In genomic region chr15:97868985-97869384, GRCm38 (mm10) we compare ENCODE assay signal across 31 mouse cellular contexts. TPM values are rescaled to one million over a fixed set of nuclear protein-coding genes. Genes with fewer than 3 reads are reported as not detected.
DNase-seq lines count a peak whose midpoint lies in the region; ATAC-seq and TF ChIP-seq lines count a peak whose summit lies in the region.
"Had no signal": no experiment of that assay in that cellular context is flagged by ENCODE, and none has a peak within 500 bp of the region (broad histone marks: within the 10 kb centered on the region; RNA-seq: fewer than 3 reads in every experiment).

No protein-coding gene starts in this region.

- peaks cover 8% of the 10 kb centered on the region; the same call in 1 of the 2 replicates for H3K9me3 ChIP-seq in intestine, postnatal 0 days (ENCODE audit: control insufficient read depth)
- peaks cover 3% of the 10 kb centered on the region; the same call in 1 of the 2 replicates for H3K9me3 ChIP-seq in intestine, embryonic 15.5 days
- H3K9me3 ChIP-seq: forebrain, embryonic 15.5 days; heart, embryonic 15.5 days had no signal

- peaks cover 23% of the 10 kb centered on the region for H3K36me3 ChIP-seq in intestine, postnatal 0 days (ENCODE audit: control insufficient read depth, insufficient read depth)
- no peaks in the 10 kb centered on the region for H3K36me3 ChIP-seq in intestine, embryonic 15.5 days
- H3K36me3 ChIP-seq: forebrain, embryonic 12.5 days; forebrain, embryonic 15.5 days; G1E; heart, embryonic 12.5 days; heart, embryonic 15.5 days; hindbrain, embryonic 10.5 days; hindbrain, embryonic 13.5 days had no signal

- 0 out of 2 replicates have a peak, but pooled peaks have one; percentile 19 for ATAC-seq in intestine, postnatal 0 days
- ATAC-seq in intestine, embryonic 15.5 days, result no peak
- peak; percentile 63 for ATAC-seq in common myeloid progenitor, adult 5-6 weeks (replicated peaks; ENCODE audit: low read depth, poor library complexity, severe bottlenecking)
- ATAC-seq in megakaryocyte progenitor cell, adult 5-6 weeks (replicated peaks; ENCODE audit: poor library complexity), result peak; percentile 56
- ATAC-seq: forebrain, embryonic 15.5 days; hindbrain, embryonic 16.5 days; intestine, embryonic 16.5 days had no signal

- no peak overlapping the region for H3K9ac ChIP-seq in intestine, postnatal 0 days (ENCODE audit: low read depth, low read length)
- H3K9ac ChIP-seq in intestine, embryonic 15.5 days, result no peak overlapping the region
- H3K9ac ChIP-seq: embryonic facial prominence, embryonic 13.5 days; forebrain, embryonic 12.5 days; forebrain, embryonic 15.5 days; heart, embryonic 12.5 days; heart, embryonic 15.5 days; hindbrain, embryonic 13.5 days had no signal

- H3K4me2 ChIP-seq in intestine, postnatal 0 days (replicated peaks; ENCODE audit: low read depth), result no peak overlapping the region
- H3K4me2 ChIP-seq in intestine, embryonic 15.5 days (replicated peaks), result no peak overlapping the region
- H3K4me2 ChIP-seq: embryonic facial prominence, embryonic 13.5 days; forebrain, embryonic 12.5 days; forebrain, embryonic 15.5 days; heart, embryonic 12.5 days; heart, embryonic 15.5 days; hindbrain, embryonic 13.5 days had no signal

- H3K4me3 ChIP-seq in intestine, postnatal 0 days (ENCODE audit: low read depth, low read length), result no peak overlapping the region
- H3K4me3 ChIP-seq in intestine, embryonic 15.5 days (replicated peaks), result no peak overlapping the region
- H3K4me3 ChIP-seq: embryonic facial prominence, embryonic 10.5 days; embryonic facial prominence, embryonic 13.5 days; erythroblast, embryonic 14.5 days; forebrain, embryonic 12.5 days; forebrain, embryonic 15.5 days; gastrocnemius, adult 2 months; heart, embryonic 12.5 days; heart, embryonic 15.5 days; hindbrain, embryonic 10.5 days; hindbrain, embryonic 13.5 days had no signal

- no peak for TF ChIP-seq CTCF in intestine, postnatal 0 days (IDR thresholded peaks at IDR 0.05; ENCODE audit: low read depth)

- H3K27me3 ChIP-seq in intestine, postnatal 0 days (replicated peaks; ENCODE audit: control insufficient read depth, insufficient read depth, low read length), result no peaks in the 10 kb centered on the region
- no peaks in the 10 kb centered on the region for H3K27me3 ChIP-seq in intestine, embryonic 15.5 days (replicated peaks)
- H3K27me3 ChIP-seq: embryonic facial prominence, embryonic 13.5 days; forebrain, embryonic 12.5 days; forebrain, embryonic 15.5 days; hindbrain, embryonic 13.5 days had no signal

- H3K4me1 ChIP-seq in intestine, postnatal 0 days (replicated peaks; ENCODE audit: control insufficient read depth, insufficient read depth, low read length), result no peaks in the 10 kb centered on the region
- peaks cover 8% of the 10 kb centered on the region for H3K4me1 ChIP-seq in intestine, embryonic 15.5 days (replicated peaks)
- H3K4me1 ChIP-seq: embryonic facial prominence, embryonic 13.5 days; forebrain, embryonic 12.5 days; forebrain, embryonic 15.5 days; hindbrain, embryonic 13.5 days had no signal

- no peak for DNase-seq in urinary bladder, postnatal 14 days (ENCODE audit: low spot score)
- DNase-seq in cerebellum, postnatal 25 days, result no peak
- DNase-seq: adrenal gland, adult 2 months; adrenal gland, postnatal 25 days; B cell, adult 2 months; cerebellum, adult 18-20 months; cerebellum, adult 9-10 months; cerebellum, postnatal 14 days; embryo, embryonic 11 days; gastrocnemius, adult 2 months; gastrocnemius, postnatal 14 days; heart, adult 18-20 months; heart, postnatal 10 days; heart, postnatal 36 days; kidney, adult 2 months had no signal

- no peak overlapping the region for H3K27ac ChIP-seq in intestine, postnatal 0 days (ENCODE audit: low read depth, low read length)
- H3K27ac ChIP-seq in intestine, embryonic 15.5 days, result no peak overlapping the region
- H3K27ac ChIP-seq: embryonic facial prominence, embryonic 10.5 days; embryonic facial prominence, embryonic 13.5 days; forebrain, embryonic 12.5 days; forebrain, embryonic 15.5 days; gastrocnemius, adult 2 months; heart, embryonic 15.5 days; hindbrain, embryonic 10.5 days; hindbrain, embryonic 13.5 days had no signal

- WGBS in intestine, postnatal 0 days, result 90% methylated on average over 6 of the region's 6 CpGs
- WGBS in intestine, embryonic 15.5 days, result 83% methylated on average over 6 of the region's 6 CpGs

RNA-seq across cellular contexts. Expression of gene Hdac7, which starts 24.7 kb away (rescaled TPM):
- 7.8 and 9.2 TPM in 2 replicates for polyA plus RNA-seq in intestine, postnatal 0 days (2015; fragmentation: Nextera tagmentation; extraction: Ambion mirVana)
- polyA plus RNA-seq in intestine, embryonic 15.5 days (2015; fragmentation: Nextera tagmentation; extraction: Ambion mirVana), result 18.0 and 20.6 TPM in 2 replicates
- total RNA-seq in common myeloid progenitor, adult 5-6 weeks (2017), result 22.2 and 30.7 TPM in 2 replicates
- total RNA-seq in megakaryocyte progenitor cell, adult 5-6 weeks (2015), result 22.1 and 29.2 TPM in 2 replicates
- 12.6 and 14.0 TPM in 2 replicates for total RNA-seq in megakaryocyte progenitor cell, adult 5-6 weeks (2017)

RNA-seq across cellular contexts. Expression of gene Vdr, which starts 41.4 kb away (rescaled TPM):
- polyA plus RNA-seq in intestine, postnatal 0 days (2015; fragmentation: Nextera tagmentation; extraction: Ambion mirVana), result 6.5 and 7.0 TPM in 2 replicates
- 1.5 and 2.2 TPM in 2 replicates for polyA plus RNA-seq in intestine, embryonic 15.5 days (2015; fragmentation: Nextera tagmentation; extraction: Ambion mirVana)
- total RNA-seq in common myeloid progenitor, adult 5-6 weeks (2017), result 3.0 and 3.5 TPM in 2 replicates
- 5.3 and 7.9 TPM in 2 replicates for total RNA-seq in megakaryocyte progenitor cell, adult 5-6 weeks (2015)
- total RNA-seq in megakaryocyte progenitor cell, adult 5-6 weeks (2017), result 1.7 and 1.9 TPM in 2 replicates
- polyA plus RNA-seq: erythroblast, embryonic 14.5 days had no signal
